Mouse (Mus musculus) ES-E14 (cell line): Measurements from ENCODE around the gene Fam241a.

Experiments
- CHD2 ChIP-seq: IDR thresholded peaks from 2 replicates; pipeline ENCODE4 v1.6.1; 2014; ENCODE audit warnings: mild to moderate bottlenecking, low read depth, low read length, inconsistent platforms
- HCFC1 ChIP-seq: IDR thresholded peaks from 2 replicates; pipeline ENCODE4 v1.6.1; 2012; ENCODE audit warnings: low read length, inconsistent platforms, borderline replicate concordance; ENCODE audit not compliant: insufficient read depth
- MAFK ChIP-seq: IDR thresholded peaks from 2 replicates; pipeline ENCODE4 v1.6.1; 2014; ENCODE audit warnings: mild to moderate bottlenecking, low read depth, low read length, inconsistent platforms; ENCODE audit not compliant: insufficient read depth
- ZNF384 ChIP-seq: IDR thresholded peaks from 2 replicates; pipeline ENCODE4 v1.6.1; 2012; ENCODE audit warnings: low read depth, low read length, inconsistent platforms

DNA sequence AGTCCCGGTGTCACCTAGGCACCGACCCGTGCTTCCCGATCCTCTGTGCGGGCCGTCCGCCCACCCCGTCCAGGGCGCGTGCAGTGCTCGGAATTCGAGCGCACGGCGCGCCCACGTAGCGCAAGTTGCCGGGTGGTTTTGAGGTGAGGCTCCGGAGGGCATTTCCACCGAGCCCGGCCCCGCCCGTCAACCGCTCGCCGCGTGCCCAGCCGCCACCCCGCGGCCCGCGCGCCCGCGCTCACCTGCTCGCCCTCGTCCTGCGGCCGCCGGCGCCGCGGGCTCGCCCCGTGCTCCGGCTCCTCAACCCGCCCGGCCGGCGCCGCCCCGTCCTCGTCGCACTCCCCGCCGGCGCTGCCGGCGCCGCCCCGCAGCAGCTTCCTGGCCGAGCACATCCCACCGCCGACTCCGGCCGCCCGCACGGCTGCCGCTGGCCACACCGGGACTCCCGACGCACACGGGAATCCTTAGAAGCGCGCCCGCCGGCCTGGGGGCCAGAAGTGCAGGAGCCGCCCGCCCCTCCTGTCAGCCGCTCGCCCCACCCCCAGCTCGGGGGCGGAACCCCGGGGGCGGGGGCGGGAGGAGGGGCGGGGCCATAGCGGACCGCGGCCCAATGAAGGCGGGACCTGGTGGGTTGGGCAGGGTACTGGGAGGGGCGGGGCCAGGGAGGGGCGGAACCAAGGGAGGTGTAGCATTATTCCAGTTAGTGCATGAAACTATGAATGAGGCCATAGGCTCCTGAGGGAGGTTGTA lies at the start of gene Fam241a:
- TF ChIP-seq ZNF384 (no peak), CHD2 (no peak), HCFC1 (no peak), MAFK (no peak)
